Mouse (Mus musculus) 3134 (cell line): ENCODE data around the gene Fam53b.
A peak's percentile ranks its signal among the peaks of the same experiment; 100 is the strongest.

Experiments used
- DNase-seq: peaks from one replicate; pipeline ENCODE4 v3.0.0-alpha.2; 2011; ENCODE audit warnings: low spot score; ENCODE audit not compliant: insufficient read length; ENCODE audit errors: extremely low read depth

Fam53b gene

GRCm38 (mm10) chr7:132714236-132714923, 99.3 kb downstream of the Fam53b start:
- DNase-seq: no peak

- DNase-seq: no peak
Observed at GRCm38 (mm10) chr7:132713483-132714126, 100.1 kb downstream of the Fam53b start.

GRCm38 (mm10) chr7:132712956-132713355, 100.7 kb downstream of the Fam53b start:
- no peak for DNase-seq

GRCm38 (mm10) chr7:132712044-132712708, 101.5 kb downstream of the Fam53b start:
- no peak for DNase-seq

- no peak for DNase-seq
Observed at GRCm38 (mm10) chr7:132711579-132711978, 102.1 kb downstream of the Fam53b start.

- no peak for DNase-seq
Observed at GRCm38 (mm10) chr7:132705130-132705529, 108.6 kb downstream of the Fam53b start.

GRCm38 (mm10) chr7:132704310-132704875, 109.3 kb downstream of the Fam53b start:
- no peak for DNase-seq

GRCm38 (mm10) chr7:132703515-132704309, 110.0 kb downstream of the Fam53b start:
- no peak for DNase-seq

GRCm38 (mm10) chr7:132702492-132703070, 111.1 kb downstream of the Fam53b start:
- DNase-seq: no peak

GRCm38 (mm10) chr7:132702024-132702423, 111.7 kb downstream of the Fam53b start:
- no peak for DNase-seq

GRCm38 (mm10) chr7:132701412-132701811, 112.3 kb downstream of the Fam53b start:
- no peak for DNase-seq

GRCm38 (mm10) chr7:132700107-132700506, 113.6 kb downstream of the Fam53b start:
- peak; percentile 57 for DNase-seq

- DNase-seq: no peak
Observed at GRCm38 (mm10) chr7:132699639-132700038, 114.0 kb downstream of the Fam53b start.

GRCm38 (mm10) chr7:132699165-132699564, 114.5 kb downstream of the Fam53b start:
- DNase-seq: no peak

GRCm38 (mm10) chr7:132698737-132699136, 114.9 kb downstream of the Fam53b start:
- no peak for DNase-seq

- DNase-seq: no peak
Observed at GRCm38 (mm10) chr7:132697258-132697796, 116.4 kb downstream of the Fam53b start.

- no peak for DNase-seq
Observed at GRCm38 (mm10) chr7:132693561-132693960, 120.1 kb downstream of the Fam53b start.

GRCm38 (mm10) chr7:132692719-132693118, 121.0 kb downstream of the Fam53b start:
- no peak for DNase-seq

GRCm38 (mm10) chr7:132690716-132691472, 122.8 kb downstream of the Fam53b start:
- DNase-seq: no peak
